Mouse (Mus musculus) ovary, adult 10 weeks (tissue): ENCODE measurements around the gene Olfr106-ps. TPM values are rescaled to one million over a fixed set of nuclear protein-coding genes. Genes with fewer than 3 reads are reported as not detected.

Experiments used
- polyA plus RNA-seq: library from polyadenylated mRNA; stranded (reverse); fragments of 350-450 nt; fragmentation: Illumina TruSeq; extraction: RNeasy Lipid Tissue Mini Kit (QIAGEN cat#74804); gene quantifications from one replicate; pipeline ENCODE4 v1.2.3, GENCODE M21; 2014

Olfr106-ps gene
- not detected for polyA plus RNA-seq

DNA sequence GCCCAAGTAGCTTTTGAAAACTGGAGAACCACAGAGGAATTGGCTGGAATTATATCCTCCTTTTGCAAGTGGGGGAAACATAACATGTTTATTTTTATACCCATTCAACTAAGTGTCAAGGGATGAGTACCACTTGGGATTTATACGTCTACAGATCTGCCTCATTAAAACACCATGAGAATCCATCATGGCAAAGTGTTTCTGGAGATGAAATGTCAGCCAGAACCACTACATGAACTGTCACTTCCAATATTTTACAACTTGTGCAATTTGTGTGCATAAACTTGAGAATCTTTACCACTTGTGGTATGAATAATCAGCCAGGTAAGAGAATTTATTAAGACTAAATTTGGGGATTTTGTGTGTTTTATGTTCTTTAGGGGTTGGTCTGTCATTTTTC, at the start of gene Olfr106-ps:
Gene Olfr106-ps (plus strand): TSS at position 301 of the 400 bp plus-strand sequence.

GRCm38 (mm10) chr17:37359282-37359681, 30.9 kb upstream of the Olfr106-ps start, which contains the start of gene Olfr104-ps:
Olfr104-ps (plus strand) TSS chr17:37359582.

DNA sequence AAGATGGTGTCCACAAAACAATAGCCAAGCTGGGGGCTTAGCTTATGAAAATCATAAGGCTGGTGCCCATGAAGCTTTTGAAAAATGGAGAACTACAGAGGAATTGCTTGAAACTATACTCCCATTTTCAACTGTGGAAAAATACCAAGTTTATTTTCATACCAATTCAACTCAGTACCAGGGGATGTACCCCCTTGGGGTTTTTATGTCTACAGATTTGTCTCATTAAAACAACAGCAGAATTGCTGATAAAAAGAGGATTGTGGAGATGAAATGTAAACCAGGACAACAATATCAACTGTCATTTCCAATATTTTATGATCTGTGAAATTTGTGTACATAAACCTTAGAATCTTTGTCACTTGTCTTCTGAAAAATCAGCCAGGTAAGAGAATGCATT, 11.5 kb upstream of the Olfr106-ps start, which contains the start of gene Olfr105-ps:
Gene Olfr105-ps (plus strand): TSS at position 301 of the 400 bp plus-strand sequence.

DNA sequence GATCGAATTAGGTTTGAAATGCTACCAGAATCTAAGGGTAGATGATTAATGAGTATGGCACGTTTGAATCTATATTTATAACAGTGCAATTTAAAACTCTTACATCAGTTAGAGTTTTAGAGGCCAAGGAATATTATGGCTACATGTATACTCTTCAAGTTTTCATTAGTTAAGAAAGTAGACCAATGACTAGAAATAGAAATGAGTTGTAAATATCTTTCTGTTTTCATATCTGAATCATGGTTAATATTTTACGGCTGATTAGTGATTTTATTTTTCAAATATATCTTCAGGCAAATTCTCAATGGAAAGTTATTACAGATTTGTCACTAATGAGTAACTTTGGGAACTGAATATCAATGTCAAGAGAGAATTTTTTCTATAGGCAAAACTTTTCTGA, 8.7 kb downstream of the Olfr106-ps start, which contains the start of gene Olfr107:
Gene Olfr107 (plus strand): TSS at position 301 of the 400 bp plus-strand sequence.

DNA sequence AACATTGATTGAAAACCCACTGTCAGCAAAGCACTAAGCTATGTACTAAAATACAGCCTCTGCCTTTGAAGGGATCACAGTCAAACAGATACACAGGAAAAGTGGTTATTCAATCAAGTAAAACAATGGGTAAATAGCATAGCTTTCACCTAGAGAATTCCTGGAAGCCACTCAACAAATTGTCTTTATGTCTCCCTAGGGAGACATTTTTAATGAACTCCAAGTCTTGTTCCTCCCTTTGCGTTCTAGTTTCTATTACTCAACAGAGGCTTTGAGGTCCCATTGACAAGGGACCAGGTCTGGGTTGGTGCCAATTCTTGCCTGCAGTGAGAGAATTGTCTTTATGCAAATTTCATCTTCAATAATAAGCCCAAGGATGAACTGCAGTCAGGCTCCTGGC, 55.0 kb downstream of the Olfr106-ps start, which contains the start of gene Olfr108:
Gene Olfr108 (plus strand): TSS at position 301 of the 400 bp plus-strand sequence.

Other genes starting within 250 kb of the Olfr106-ps start
- gene Olfr93, start 228.9 kb upstream of the Olfr106-ps start, polyA plus RNA-seq, result not detected
- not detected for gene Ubd, start 196.5 kb upstream of the Olfr106-ps start, polyA plus RNA-seq
- gene Olfr94, start 189.4 kb upstream of the Olfr106-ps start, polyA plus RNA-seq, result not detected
- gene Olfr95, start 177.3 kb upstream of the Olfr106-ps start, polyA plus RNA-seq, result not detected
- not detected for gene Olfr96, start 170.2 kb upstream of the Olfr106-ps start, polyA plus RNA-seq
- gene Olfr97, start 153.1 kb upstream of the Olfr106-ps start, polyA plus RNA-seq, result not detected
- gene Olfr98, start 126.6 kb upstream of the Olfr106-ps start, polyA plus RNA-seq, result not detected
- 3.9 TPM for gene H2-M3, start 120.2 kb upstream of the Olfr106-ps start, polyA plus RNA-seq
- gene Olfr99, start 106.9 kb upstream of the Olfr106-ps start, polyA plus RNA-seq, result not detected
- not detected for gene Olfr101, start 86.1 kb upstream of the Olfr106-ps start, polyA plus RNA-seq
- not detected for gene Olfr102, start 73.3 kb upstream of the Olfr106-ps start, polyA plus RNA-seq
- gene Olfr103, start 50.7 kb upstream of the Olfr106-ps start, polyA plus RNA-seq, result not detected
- not detected for gene Olfr104-ps, start 30.8 kb upstream of the Olfr106-ps start, polyA plus RNA-seq
- not detected for gene Olfr105-ps, start 11.4 kb upstream of the Olfr106-ps start, polyA plus RNA-seq
- not detected for gene Olfr107, start 8.8 kb downstream of the Olfr106-ps start, polyA plus RNA-seq
- not detected for gene Olfr108, start 55.1 kb downstream of the Olfr106-ps start, polyA plus RNA-seq
- not detected for gene Olfr109, start 68.5 kb downstream of the Olfr106-ps start, polyA plus RNA-seq
- gene H2-M2, start 93.2 kb downstream of the Olfr106-ps start, polyA plus RNA-seq, result 1.7 TPM
- not detected for gene Olfr110, start 102.1 kb downstream of the Olfr106-ps start, polyA plus RNA-seq
- 0.34 TPM for gene Olfr111, start 117.6 kb downstream of the Olfr106-ps start, polyA plus RNA-seq
- not detected for gene Olfr112, start 179.1 kb downstream of the Olfr106-ps start, polyA plus RNA-seq
- not detected for gene Olfr113, start 187.3 kb downstream of the Olfr106-ps start, polyA plus RNA-seq
- not detected for gene Olfr114, start 202.3 kb downstream of the Olfr106-ps start, polyA plus RNA-seq
- gene Olfr115, start 236.7 kb downstream of the Olfr106-ps start, polyA plus RNA-seq, result not detected
- gene Olfr116, start 236.8 kb downstream of the Olfr106-ps start, polyA plus RNA-seq, result not detected